Mouse (Mus musculus): ENCODE measurements around the gene 6430531B16Rik. TPM values are rescaled to one million over a fixed set of nuclear protein-coding genes. Genes with fewer than 3 reads are reported as not detected.

6430531B16Rik gene
- 0.74 and 1.1 TPM in 2 replicates for polyA plus RNA-seq (2016; fragmentation: Nextera tagmentation; extraction: Ambion mirVana)

- H3K4me1 ChIP-seq, result peaks cover 16% of the 10 kb centered on the region
- no peaks in the 10 kb centered on the region for H3K36me3 ChIP-seq
- peak within 1 kb of the TSS; percentile 84 for H3K27ac ChIP-seq (replicated peaks)
- peak; percentile 87 for DNase-seq (ENCODE audit: low spot score)
- peaks cover 42% of the 10 kb centered on the region for H3K27me3 ChIP-seq (ENCODE audit: low read depth, poor library complexity, severe bottlenecking)
- H3K4me3 ChIP-seq, result peak within 1 kb of the TSS; percentile 78
- 4% methylated on average over 32 of the region's 32 CpGs for WGBS
- H3K9me3 ChIP-seq (replicated peaks), result no peaks in the 10 kb centered on the region
These were observed at the start of gene 6430531B16Rik for GRCm38 (mm10) chr7:139978278-139978892. TSS of gene 6430531B16Rik (minus strand) at chr7:139978755.

GRCm38 (mm10) chr7:140011336-140011735 lies 32.8 kb upstream of the 6430531B16Rik start:
- peaks cover 56% of the 10 kb centered on the region for H3K36me3 ChIP-seq
- peaks cover 3% of the 10 kb centered on the region; the same call in 1 of the 2 replicates for H3K9me3 ChIP-seq (replicated peaks)
- no peaks in the 10 kb centered on the region for H3K4me1 ChIP-seq
- H3K4me3 ChIP-seq, result no peak overlapping the region
- 97% methylated on average over 17 of the region's 17 CpGs for WGBS
- no peaks in the 10 kb centered on the region for H3K27me3 ChIP-seq (ENCODE audit: low read depth, poor library complexity, severe bottlenecking)
- no peak for DNase-seq (ENCODE audit: low spot score)
- no peak overlapping the region for H3K27ac ChIP-seq (replicated peaks)

DNA sequence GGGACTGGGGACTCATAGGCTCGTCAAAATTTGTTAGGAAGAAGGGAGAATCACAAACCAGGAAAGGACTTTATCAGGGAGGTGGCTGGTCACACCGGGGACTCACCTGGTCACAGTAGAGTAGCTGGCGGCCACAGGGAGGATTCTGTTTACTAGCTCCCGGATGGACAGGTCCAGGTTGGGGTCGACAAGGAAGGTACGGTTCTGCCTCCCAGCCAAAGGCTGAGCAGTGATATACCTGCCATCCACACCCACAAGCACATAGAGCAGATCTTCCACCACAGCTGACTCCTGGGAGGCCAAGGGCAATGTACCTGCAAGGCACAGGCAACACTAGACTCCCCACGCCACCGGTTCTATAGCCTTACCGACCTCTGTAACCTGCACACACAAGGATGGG lies 29.2 kb upstream of the 6430531B16Rik start:
- Histone ChIP-seq H3K4me1 (no peaks in the 10 kb centered on the region), H3K27me3 (ENCODE audit: low read depth, poor library complexity, severe bottlenecking) (no peaks in the 10 kb centered on the region), H3K9me3 (replicated peaks) (peaks cover 3% of the 10 kb centered on the region; the same call in 1 of the 2 replicates), H3K36me3 (peaks cover 82% of the 10 kb centered on the region), H3K27ac (replicated peaks) (no peak overlapping the region), H3K4me3 (no peak overlapping the region)
- no peak for DNase-seq (ENCODE audit: low spot score)
- WGBS, result 94% methylated on average over 9 of the region's 9 CpGs

DNA sequence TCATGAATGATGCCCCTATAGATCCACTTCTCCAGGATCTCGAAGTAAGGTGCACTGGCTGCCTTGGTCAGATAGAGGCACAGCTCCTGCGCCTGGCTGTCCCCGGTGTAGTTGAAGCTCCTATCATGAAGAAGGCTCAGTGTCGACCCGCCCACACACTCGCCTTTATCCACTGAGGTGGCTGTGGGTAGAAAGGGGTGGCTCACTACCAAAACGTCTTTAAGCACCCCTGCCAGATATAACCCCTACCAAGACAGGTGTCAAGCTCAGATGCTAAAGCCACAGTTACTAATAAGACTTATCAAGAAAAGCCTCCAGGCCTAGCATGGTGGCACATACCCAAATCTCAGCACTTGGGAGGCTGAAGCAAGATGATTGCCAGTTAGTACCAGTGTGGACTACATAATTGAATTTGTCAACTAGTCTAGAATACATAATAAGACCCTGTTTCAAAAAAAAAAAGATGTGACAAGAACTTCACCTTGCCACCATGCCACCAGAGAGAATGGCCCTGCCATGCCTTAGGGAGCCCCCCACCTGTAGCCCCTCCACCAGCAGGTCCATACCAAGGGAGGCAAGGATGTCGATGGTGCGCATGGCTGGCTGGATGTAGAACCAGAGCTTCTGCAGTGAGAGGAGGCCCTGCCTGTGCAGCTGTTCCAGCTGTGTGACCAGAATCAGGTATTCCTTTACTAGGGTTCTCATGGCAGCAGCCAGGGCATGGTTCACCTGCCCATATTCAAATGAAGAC lies 28.5 kb upstream of the 6430531B16Rik start:
- peaks cover 3% of the 10 kb centered on the region; the same call in 1 of the 2 replicates for H3K9me3 ChIP-seq (replicated peaks)
- WGBS, result 93% methylated on average over 9 of the region's 9 CpGs
- no peak overlapping the region for H3K4me3 ChIP-seq
- DNase-seq (ENCODE audit: low spot score), result no peak
- no peaks in the 10 kb centered on the region for H3K4me1 ChIP-seq
- H3K27me3 ChIP-seq (ENCODE audit: low read depth, poor library complexity, severe bottlenecking), result no peaks in the 10 kb centered on the region
- no peak overlapping the region for H3K27ac ChIP-seq (replicated peaks)
- H3K36me3 ChIP-seq, result peaks cover 86% of the 10 kb centered on the region

- Histone ChIP-seq H3K36me3 (peaks cover 89% of the 10 kb centered on the region), H3K9me3 (replicated peaks) (no peaks in the 10 kb centered on the region), H3K4me1 (no peaks in the 10 kb centered on the region), H3K27me3 (ENCODE audit: low read depth, poor library complexity, severe bottlenecking) (no peaks in the 10 kb centered on the region), H3K4me3 (no peak overlapping the region), H3K27ac (replicated peaks) (no peak overlapping the region)
- DNase-seq (ENCODE audit: low spot score), result no peak
- 93% methylated on average over 8 of the region's 8 CpGs for WGBS
These were observed 26.1 kb upstream of the 6430531B16Rik start for GRCm38 (mm10) chr7:140004666-140005065.

DNA sequence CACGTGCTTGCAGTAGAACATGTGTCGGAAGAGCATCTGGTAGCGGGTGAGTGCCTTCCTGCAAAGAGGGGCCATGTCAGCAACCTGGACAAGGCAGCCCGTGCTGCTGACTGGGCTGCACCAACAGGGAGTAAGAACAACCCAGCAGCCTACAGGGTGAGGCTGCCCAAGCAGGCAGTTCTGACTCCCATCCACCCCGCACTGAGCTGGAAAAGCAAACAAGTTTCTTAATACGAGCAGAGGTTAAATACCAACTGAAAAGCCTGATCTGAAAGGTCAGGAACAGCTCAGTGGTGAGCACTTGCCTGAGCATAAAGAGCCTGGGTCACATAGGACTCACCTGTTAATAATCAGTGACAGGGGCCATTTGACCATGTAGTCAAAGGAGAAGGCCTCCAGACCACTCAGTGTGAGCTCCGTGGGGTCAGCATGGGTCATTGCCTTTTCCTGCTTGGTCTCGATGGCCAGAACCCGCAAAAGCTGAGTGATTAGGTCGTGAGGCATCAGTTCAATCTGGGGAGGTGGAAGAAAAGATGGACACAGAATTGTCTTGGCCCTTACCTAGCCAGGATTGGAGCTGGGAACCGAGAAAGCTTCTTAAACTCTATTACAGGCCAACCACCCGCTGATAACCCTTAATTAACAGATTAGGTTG lies 22.7 kb upstream of the 6430531B16Rik start:
- Histone ChIP-seq H3K4me1 (no peaks in the 10 kb centered on the region), H3K36me3 (peaks cover 99% of the 10 kb centered on the region), H3K27me3 (ENCODE audit: low read depth, poor library complexity, severe bottlenecking) (no peaks in the 10 kb centered on the region), H3K4me3 (no peak overlapping the region), H3K27ac (replicated peaks) (no peak overlapping the region), H3K9me3 (replicated peaks) (no peaks in the 10 kb centered on the region)
- no peak for DNase-seq (ENCODE audit: low spot score)
- 56% methylated on average over 12 of the region's 12 CpGs for WGBS

- no peak overlapping the region for H3K27ac ChIP-seq (replicated peaks)
- H3K36me3 ChIP-seq, result peaks cover 93% of the 10 kb centered on the region
- WGBS, result 95% methylated on average over 13 of the region's 13 CpGs
- no peaks in the 10 kb centered on the region for H3K27me3 ChIP-seq (ENCODE audit: low read depth, poor library complexity, severe bottlenecking)
- no peaks in the 10 kb centered on the region for H3K9me3 ChIP-seq (replicated peaks)
- no peak overlapping the region for H3K4me3 ChIP-seq
- H3K4me1 ChIP-seq, result no peaks in the 10 kb centered on the region
- no peak for DNase-seq (ENCODE audit: low spot score)
These were observed 20.3 kb upstream of the 6430531B16Rik start for GRCm38 (mm10) chr7:139998691-139999350.

GRCm38 (mm10) chr7:139994676-139995075 lies 16.1 kb upstream of the 6430531B16Rik start:
- Histone ChIP-seq H3K4me3 (no peak overlapping the region), H3K36me3 (peaks cover 52% of the 10 kb centered on the region), H3K4me1 (no peaks in the 10 kb centered on the region), H3K27ac (replicated peaks) (no peak overlapping the region), H3K9me3 (replicated peaks) (no peaks in the 10 kb centered on the region), H3K27me3 (ENCODE audit: low read depth, poor library complexity, severe bottlenecking) (no peaks in the 10 kb centered on the region)
- WGBS, result 24% methylated on average over 3 of the region's 3 CpGs
- DNase-seq (ENCODE audit: low spot score), result peak; percentile 57

- no peaks in the 10 kb centered on the region for H3K9me3 ChIP-seq (replicated peaks)
- H3K36me3 ChIP-seq, result peaks cover 47% of the 10 kb centered on the region
- no peak overlapping the region for H3K4me3 ChIP-seq
- DNase-seq (ENCODE audit: low spot score), result no peak
- no peaks in the 10 kb centered on the region for H3K4me1 ChIP-seq
- 78% methylated on average over 4 of the region's 4 CpGs for WGBS
- no peak overlapping the region for H3K27ac ChIP-seq (replicated peaks)
- H3K27me3 ChIP-seq (ENCODE audit: low read depth, poor library complexity, severe bottlenecking), result no peaks in the 10 kb centered on the region
These were observed 15.6 kb upstream of the 6430531B16Rik start for GRCm38 (mm10) chr7:139994202-139994601.

- Histone ChIP-seq H3K4me1 (no peaks in the 10 kb centered on the region), H3K27ac (replicated peaks) (no peak overlapping the region), H3K36me3 (peaks cover 40% of the 10 kb centered on the region), H3K4me3 (no peak overlapping the region), H3K27me3 (ENCODE audit: low read depth, poor library complexity, severe bottlenecking) (no peaks in the 10 kb centered on the region), H3K9me3 (replicated peaks) (no peaks in the 10 kb centered on the region)
- WGBS, result 93% methylated on average over 6 of the region's 6 CpGs
- DNase-seq (ENCODE audit: low spot score), result no peak
These were observed 15.0 kb upstream of the 6430531B16Rik start for GRCm38 (mm10) chr7:139993532-139993931.

DNA sequence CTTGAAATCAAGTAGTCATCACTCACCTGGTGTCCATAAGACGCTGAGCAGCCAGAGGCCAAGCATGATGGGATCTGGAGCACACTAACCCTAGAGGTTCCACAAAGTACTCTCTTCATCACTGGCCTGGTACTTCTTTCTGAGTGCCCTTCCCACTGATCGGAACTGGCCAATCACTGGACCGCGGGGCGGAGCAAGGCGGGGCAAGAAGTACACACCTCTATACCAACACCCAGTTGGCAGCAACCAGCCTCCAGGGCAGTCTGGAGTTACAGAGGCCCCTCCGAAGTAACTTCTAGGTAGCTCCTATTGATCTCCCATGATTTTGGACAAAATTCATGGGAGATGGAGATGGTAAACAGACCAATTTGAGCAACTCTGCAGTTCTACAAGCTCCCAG lies 13.9 kb upstream of the 6430531B16Rik start, which contains the start of gene Adam8:
TSS of gene Adam8 (minus strand) at position 157 of the 400 bp plus-strand sequence.
- H3K27ac ChIP-seq (replicated peaks), result no peak within 1 kb of the TSS
- no peaks in the 10 kb centered on the region for H3K4me1 ChIP-seq
- DNase-seq (ENCODE audit: low spot score), result no peak
- no peak within 1 kb of the TSS for H3K4me3 ChIP-seq
- no peaks in the 10 kb centered on the region for H3K9me3 ChIP-seq (replicated peaks)
- peaks cover 29% of the 10 kb centered on the region for H3K36me3 ChIP-seq
- WGBS, result 37% methylated on average over 7 of the region's 7 CpGs
- H3K27me3 ChIP-seq (ENCODE audit: low read depth, poor library complexity, severe bottlenecking), result no peaks in the 10 kb centered on the region

DNA sequence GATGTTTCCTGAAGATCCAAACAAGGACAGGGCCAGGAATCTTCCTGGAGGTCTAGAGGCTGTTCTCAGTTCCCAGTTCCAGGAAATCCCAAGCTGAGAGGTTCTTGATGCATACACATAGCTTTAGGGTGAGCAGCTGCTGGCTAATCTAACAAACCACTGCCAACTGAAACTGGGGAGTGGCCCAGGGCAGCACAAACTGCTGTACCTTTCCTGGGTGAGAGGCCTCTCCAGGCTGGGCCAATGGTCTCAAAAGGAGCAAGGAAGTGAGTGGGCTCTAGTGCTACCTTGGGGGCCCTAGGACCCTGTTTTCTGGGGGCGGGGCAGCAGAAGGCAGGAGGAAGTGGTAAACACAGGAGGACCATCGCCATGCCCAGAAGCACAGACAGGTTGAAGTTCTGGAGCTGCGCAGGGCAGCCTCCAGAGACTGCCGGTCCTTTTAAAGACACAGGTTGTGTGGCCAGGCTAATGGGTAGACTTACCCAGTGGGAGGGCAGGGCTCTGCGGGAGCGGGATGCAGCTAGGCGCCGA lies 12.4 kb upstream of the 6430531B16Rik start:
- DNase-seq (ENCODE audit: low spot score), result no peak
- Histone ChIP-seq H3K36me3 (peaks cover 18% of the 10 kb centered on the region), H3K4me1 (no peaks in the 10 kb centered on the region), H3K4me3 (no peak overlapping the region), H3K9me3 (replicated peaks) (no peaks in the 10 kb centered on the region), H3K27me3 (ENCODE audit: low read depth, poor library complexity, severe bottlenecking) (no peaks in the 10 kb centered on the region), H3K27ac (replicated peaks) (no peak overlapping the region)
- WGBS, result 72% methylated on average over 8 of the region's 8 CpGs
